Mouse (Mus musculus) granulocyte monocyte progenitor cell, adult 5-6 weeks (primary cell): ENCODE data around the gene Prkab2. TPM values are rescaled to one million over a fixed set of nuclear protein-coding genes. Genes with fewer than 3 reads are reported as not detected.

Experiments
- ATAC-seq: replicated peaks from 2 replicates; pipeline ENCODE4 v1.8.0; 2016; ENCODE audit warnings: mild to moderate bottlenecking, moderate TSS enrichment, inconsistent platforms; ENCODE audit not compliant: poor library complexity, severe bottlenecking
- total RNA-seq, 2 experiments: library from RNA; stranded (forward) in 1 of 2; stranded (reverse) in 1 of 2; fragments of 200-712, 200-1000 nt in 1 of 2; fragments of >200 nt in 1 of 2; fragmentation: Nextera tagmentation in 1 of 2; gene quantifications; 2 replicates each; pipeline ENCODE4 v1.2.3; 2014 to 2017

The Prkab2 gene
- total RNA-seq, 2 experiments from 2014 or later, result 4.1 to 5.0 TPM

GRCm38 (mm10) chr3:97686372-97687117, 28.6 kb downstream of the Prkab2 start:
- ATAC-seq, result no peak

- no peak for ATAC-seq
Measured at GRCm38 (mm10) chr3:97689289-97689688, 31.3 kb downstream of the Prkab2 start.

GRCm38 (mm10) chr3:97690590-97690989, 32.6 kb downstream of the Prkab2 start:
- ATAC-seq, result no peak

- ATAC-seq, result no peak
Measured at GRCm38 (mm10) chr3:97691443-97692017, 33.5 kb downstream of the Prkab2 start.

- no peak for ATAC-seq
Measured at GRCm38 (mm10) chr3:97693806-97694205, 35.8 kb downstream of the Prkab2 start.

GRCm38 (mm10) chr3:97696866-97697265, 38.9 kb downstream of the Prkab2 start:
- ATAC-seq, result no peak

- no peak for ATAC-seq
Measured at GRCm38 (mm10) chr3:97697291-97697690, 39.3 kb downstream of the Prkab2 start.

GRCm38 (mm10) chr3:97699061-97699460, 41.1 kb downstream of the Prkab2 start:
- no peak for ATAC-seq

GRCm38 (mm10) chr3:97701198-97701597, 43.2 kb downstream of the Prkab2 start:
- no peak for ATAC-seq

- ATAC-seq, result no peak
Measured at GRCm38 (mm10) chr3:97702448-97703080, 44.6 kb downstream of the Prkab2 start.

GRCm38 (mm10) chr3:97705508-97705907, 47.5 kb downstream of the Prkab2 start:
- no peak for ATAC-seq

- ATAC-seq, result no peak
Measured at GRCm38 (mm10) chr3:97706561-97706960, 48.6 kb downstream of the Prkab2 start.

- ATAC-seq, result no peak
Measured at GRCm38 (mm10) chr3:97710134-97710533, 52.1 kb downstream of the Prkab2 start.

GRCm38 (mm10) chr3:97710881-97711280, 52.9 kb downstream of the Prkab2 start:
- no peak for ATAC-seq

- no peak for ATAC-seq
Measured at GRCm38 (mm10) chr3:97715922-97716321, 57.9 kb downstream of the Prkab2 start.

- no peak for ATAC-seq
Measured at GRCm38 (mm10) chr3:97719116-97719515, 61.1 kb downstream of the Prkab2 start.

Other genes starting within 250 kb of the Prkab2 start
- not detected in 2 replicates for gene Olfr1402, start 236.2 kb upstream of the Prkab2 start, total RNA-seq (2014; fragmentation: Nextera tagmentation)
- gene Olfr1402, start 236.2 kb upstream of the Prkab2 start, total RNA-seq (2017), result not detected in 2 replicates
- gene Chd1l, start 48.0 kb upstream of the Prkab2 start, total RNA-seq (2014; fragmentation: Nextera tagmentation), result 13.7 and 28.1 TPM in 2 replicates
- gene Chd1l, start 48.0 kb upstream of the Prkab2 start, total RNA-seq (2017), result 48.8 and 55.6 TPM in 2 replicates
- 1.8 and 6.8 TPM in 2 replicates for gene Fmo5, start 29.4 kb upstream of the Prkab2 start, total RNA-seq (2014; fragmentation: Nextera tagmentation)
- 1.5 and 1.8 TPM in 2 replicates for gene Fmo5, start 29.4 kb upstream of the Prkab2 start, total RNA-seq (2017)
- gene Gm17651, start 16.5 kb downstream of the Prkab2 start, total RNA-seq (2014; fragmentation: Nextera tagmentation), result not detected in 2 replicates
- not detected in 2 replicates for gene Gm17651, start 16.5 kb downstream of the Prkab2 start, total RNA-seq (2017)
- gene Pde4dip, start 230.5 kb downstream of the Prkab2 start, total RNA-seq (2014; fragmentation: Nextera tagmentation), result 5.0 and 8.1 TPM in 2 replicates
- gene Pde4dip, start 230.5 kb downstream of the Prkab2 start, total RNA-seq (2017), result 7.5 and 9.7 TPM in 2 replicates
- gene Sec22b, start 243.0 kb downstream of the Prkab2 start, total RNA-seq (2014; fragmentation: Nextera tagmentation), result 71.1 and 89.5 TPM in 2 replicates
- gene Sec22b, start 243.0 kb downstream of the Prkab2 start, total RNA-seq (2017), result 83.2 and 100 TPM in 2 replicates